In genomic region chr1:22261702-22262101, GRCm38 (mm10) we compare ENCODE assay signal across 21 mouse cellular contexts.
DNase-seq lines count a peak whose midpoint lies in the region; ATAC-seq lines count a peak whose summit lies in the region.
"Had no signal": no experiment of that assay in that cellular context is flagged by ENCODE, and none has a peak within 500 bp of the region (broad histone marks: within the 10 kb centered on the region; RNA-seq: fewer than 3 reads in every experiment).

No protein-coding gene starts in this region.

- no peak for DNase-seq in forebrain, embryonic 11.5 days (ENCODE audit: low spot score)
- no peak for DNase-seq in kidney, postnatal 36 days
- peak; percentile 24 for DNase-seq in cerebellum, adult 11 months
- DNase-seq in cerebellum, postnatal 10 days, result peak; percentile 87 to 90
- no peak for DNase-seq in embryo, embryonic 9.5 days (ENCODE audit: extremely low spot score)
- DNase-seq: adrenal gland, postnatal 25 days; gastrocnemius, postnatal 10 days; heart, adult 2 months; heart, postnatal 36 days; kidney, adult 9 months; lung, adult 18-20 months; lung, postnatal 14 days; right cerebral cortex, postnatal 25 days; thymus, adult 18-20 months had no signal

- no peaks in the 10 kb centered on the region for H3K27me3 ChIP-seq in forebrain, embryonic 15.5 days
- H3K27me3 ChIP-seq in forebrain, embryonic 11.5 days (ENCODE audit: control insufficient read depth, insufficient read depth, low read length), result no peaks in the 10 kb centered on the region
- no peaks in the 10 kb centered on the region for H3K27me3 ChIP-seq in kidney, embryonic 16.5 days (ENCODE audit: insufficient read depth, low read length)
- H3K27me3 ChIP-seq: midbrain, embryonic 13.5 days; stomach, embryonic 15.5 days had no signal

- 89% methylated on average over 4 of the region's 4 CpGs for WGBS in forebrain, embryonic 15.5 days
- WGBS in forebrain, embryonic 11.5 days, result 87% methylated on average over 4 of the region's 4 CpGs
- 51% methylated on average over 4 of the region's 4 CpGs for WGBS in kidney, embryonic 16.5 days

- no peak overlapping the region for H3K27ac ChIP-seq in forebrain, embryonic 15.5 days (replicated peaks)
- H3K27ac ChIP-seq in forebrain, embryonic 11.5 days (ENCODE audit: low read depth, low read length), result no peak overlapping the region
- no peak overlapping the region for H3K27ac ChIP-seq in kidney, embryonic 16.5 days (ENCODE audit: low read length)
- H3K27ac ChIP-seq: heart, adult 2 months; midbrain, embryonic 13.5 days; stomach, embryonic 15.5 days had no signal

- no peak overlapping the region for H3K4me2 ChIP-seq in forebrain, embryonic 15.5 days (replicated peaks)
- H3K4me2 ChIP-seq in forebrain, embryonic 11.5 days (ENCODE audit: low read depth, low read length, severe bottlenecking), result no peak overlapping the region
- H3K4me2 ChIP-seq in kidney, embryonic 16.5 days (replicated peaks; ENCODE audit: low read depth, low read length), result no peak overlapping the region
- H3K4me2 ChIP-seq: liver, embryonic 11.5 days; midbrain, embryonic 13.5 days; stomach, embryonic 15.5 days had no signal

- no peak overlapping the region for H3K9ac ChIP-seq in forebrain, embryonic 15.5 days (replicated peaks)
- no peak overlapping the region for H3K9ac ChIP-seq in forebrain, embryonic 11.5 days (ENCODE audit: low read length)
- H3K9ac ChIP-seq in kidney, embryonic 16.5 days (replicated peaks; ENCODE audit: low read length), result no peak overlapping the region
- H3K9ac ChIP-seq: midbrain, embryonic 13.5 days; stomach, embryonic 15.5 days had no signal

- H3K4me1 ChIP-seq in forebrain, embryonic 15.5 days, result peaks cover 10% of the 10 kb centered on the region
- H3K4me1 ChIP-seq in forebrain, embryonic 11.5 days (replicated peaks; ENCODE audit: control insufficient read depth, insufficient read depth, low read length), result no peaks in the 10 kb centered on the region
- 0 out of 2 replicates have a peak, but pooled peaks cover 4% of the 10 kb centered on the region for H3K4me1 ChIP-seq in kidney, embryonic 16.5 days (ENCODE audit: insufficient read depth, low read length)
- H3K4me1 ChIP-seq: stomach, embryonic 15.5 days had no signal

- ATAC-seq in forebrain, embryonic 15.5 days (replicated peaks), result 0 out of 2 replicates have a peak, but pooled peaks have one; percentile 27
- no peak for ATAC-seq in forebrain, embryonic 11.5 days (replicated peaks; ENCODE audit: low FRiP score)
- peak; percentile 42; the same call in 1 of the 2 replicates for ATAC-seq in kidney, embryonic 16.5 days (ENCODE audit: low FRiP score, low TSS enrichment)
- no peak for ATAC-seq in granulocyte monocyte progenitor cell, adult 5-6 weeks (replicated peaks; ENCODE audit: poor library complexity, severe bottlenecking)
- ATAC-seq: CD4-positive, CD25-positive, alpha-beta regulatory T cell, adult 4 months; midbrain, embryonic 13.5 days had no signal

- no peaks in the 10 kb centered on the region for H3K36me3 ChIP-seq in forebrain, embryonic 15.5 days
- no peaks in the 10 kb centered on the region for H3K36me3 ChIP-seq in forebrain, embryonic 11.5 days (ENCODE audit: control insufficient read depth, insufficient read depth, low read length)
- no peaks in the 10 kb centered on the region for H3K36me3 ChIP-seq in kidney, embryonic 16.5 days (ENCODE audit: insufficient read depth, low read length)
- H3K36me3 ChIP-seq: midbrain, embryonic 13.5 days; stomach, embryonic 15.5 days had no signal

- H3K9me3 ChIP-seq in forebrain, embryonic 15.5 days, result no peaks in the 10 kb centered on the region
- H3K9me3 ChIP-seq in forebrain, embryonic 11.5 days (ENCODE audit: control insufficient read depth, low read length), result no peaks in the 10 kb centered on the region
- H3K9me3 ChIP-seq in kidney, embryonic 16.5 days (ENCODE audit: low read length), result no peaks in the 10 kb centered on the region
- H3K9me3 ChIP-seq: midbrain, embryonic 13.5 days; stomach, embryonic 15.5 days had no signal

- no peak overlapping the region for H3K4me3 ChIP-seq in forebrain, embryonic 15.5 days
- H3K4me3 ChIP-seq in forebrain, embryonic 11.5 days (ENCODE audit: low read depth, low read length), result no peak overlapping the region
- no peak overlapping the region for H3K4me3 ChIP-seq in kidney, embryonic 16.5 days (ENCODE audit: low read length)
- H3K4me3 ChIP-seq: heart, adult 2 months; midbrain, embryonic 13.5 days; stomach, embryonic 15.5 days had no signal

Comparison
In these comparisons a context has a peak if more than half of its experiments do, and no peak if none do; other contexts are left out.
1. ATAC-seq: peak in forebrain, embryonic 15.5 days (single experiment) and kidney, embryonic 16.5 days (single experiment); none in forebrain, embryonic 11.5 days (single experiment) and granulocyte monocyte progenitor cell, adult 5-6 weeks (single experiment).
2. DNase-seq: peak in cerebellum, adult 11 months (single experiment) and cerebellum, postnatal 10 days (2 of 2); none in forebrain, embryonic 11.5 days (single experiment), kidney, postnatal 36 days (0 of 2) and embryo, embryonic 9.5 days (single experiment).